Mouse (Mus musculus) central nervous system, embryonic 14 days (tissue): ENCODE measurements around the gene Prss12. TPM values are rescaled to one million over a fixed set of nuclear protein-coding genes. Genes with fewer than 3 reads are reported as not detected.

ENCODE experiments used
- polyA plus RNA-seq: library from polyadenylated mRNA; depleted of rRNA; stranded (reverse); fragments of >200 nt; gene quantifications from 2 replicates; pipeline ENCODE4 v1.2.3, GENCODE M21; 2012; rRNA removed

The Prss12 gene
- polyA plus RNA-seq: 5.3 and 12.3 TPM in 2 replicates

GRCm38 (mm10) chr3:123446708-123447537 lies at the start of gene Prss12:
TSS of gene Prss12 (plus strand) at chr3:123446913.

Other genes starting within 250 kb of the Prss12 start
- gene Synpo2, start 210.8 kb upstream of the Prss12 start, polyA plus RNA-seq: 0.74 and 2.1 TPM in 2 replicates
- gene Sec24d, start 179.5 kb upstream of the Prss12 start, polyA plus RNA-seq: 14.6 and 32.0 TPM in 2 replicates
- gene Mettl14, start 60.8 kb upstream of the Prss12 start, polyA plus RNA-seq: 17.8 and 19.6 TPM in 2 replicates
- 16.3 and 17.5 TPM in 2 replicates for gene Ndst3, start 243.9 kb downstream of the Prss12 start, polyA plus RNA-seq